12 mouse cellular contexts compared by ENCODE assay signal in genomic region chr7:63926492-63926891, GRCm38 (mm10). TPM values are rescaled to one million over a fixed set of nuclear protein-coding genes. Genes with fewer than 3 reads are reported as not detected.
DNase-seq lines count a peak whose midpoint lies in the region; ATAC-seq and TF ChIP-seq lines count a peak whose summit lies in the region.
"Had no signal": no experiment of that assay in that cellular context is flagged by ENCODE, and none has a peak within 500 bp of the region (broad histone marks: within the 10 kb centered on the region; RNA-seq: fewer than 3 reads in every experiment).

No protein-coding gene starts in this region.

- no peak overlapping the region for H3K4me3 ChIP-seq in intestine, embryonic 14.5 days (ENCODE audit: low read depth, low read length)
- H3K4me3 ChIP-seq in intestine, embryonic 16.5 days (ENCODE audit: low read length) = no peak overlapping the region
- H3K4me3 ChIP-seq in midbrain, embryonic 13.5 days (replicated peaks) = no peak overlapping the region
- no peak overlapping the region for H3K4me3 ChIP-seq in midbrain, embryonic 14.5 days (replicated peaks; ENCODE audit: low read depth, low read length)
- no peak overlapping the region for H3K4me3 ChIP-seq in cortical plate, adult 2 months (ENCODE audit: insufficient read depth, low read length)
- H3K4me3 ChIP-seq in stomach, embryonic 15.5 days (replicated peaks) = no peak overlapping the region
- H3K4me3 ChIP-seq: erythroblast, embryonic 14.5 days; liver, embryonic 15.5 days had no signal

- no peak for TF ChIP-seq CTCF in cortical plate, adult 2 months (IDR thresholded peaks at IDR 0.05; ENCODE audit: extremely low read depth, insufficient read depth, low read length)

- H3K27me3 ChIP-seq in intestine, embryonic 14.5 days (replicated peaks; ENCODE audit: control insufficient read depth, insufficient read depth, low read length) = no peaks in the 10 kb centered on the region
- H3K27me3 ChIP-seq in intestine, embryonic 16.5 days (replicated peaks; ENCODE audit: control insufficient read depth, insufficient read depth, low read length) = no peaks in the 10 kb centered on the region
- H3K27me3 ChIP-seq in midbrain, embryonic 13.5 days = no peaks in the 10 kb centered on the region
- H3K27me3 ChIP-seq in midbrain, embryonic 14.5 days (ENCODE audit: control insufficient read depth, insufficient read depth, low read length) = no peaks in the 10 kb centered on the region
- no peaks in the 10 kb centered on the region for H3K27me3 ChIP-seq in stomach, embryonic 15.5 days (replicated peaks)
- H3K27me3 ChIP-seq: liver, embryonic 15.5 days had no signal

- DNase-seq in intestine, embryonic 14.5 days (ENCODE audit: low spot score) = no peak
- DNase-seq in midbrain, embryonic 14.5 days = no peak
- DNase-seq: adrenal gland, postnatal 25 days; gastrocnemius, postnatal 36 days had no signal

- no peaks in the 10 kb centered on the region for H3K36me3 ChIP-seq in intestine, embryonic 14.5 days (ENCODE audit: control insufficient read depth, insufficient read depth, low read length)
- no peaks in the 10 kb centered on the region for H3K36me3 ChIP-seq in intestine, embryonic 16.5 days (ENCODE audit: control insufficient read depth, insufficient read depth, low read length)
- H3K36me3 ChIP-seq in midbrain, embryonic 13.5 days = no peaks in the 10 kb centered on the region
- no peaks in the 10 kb centered on the region for H3K36me3 ChIP-seq in midbrain, embryonic 14.5 days (ENCODE audit: control insufficient read depth, insufficient read depth, low read length)
- no peaks in the 10 kb centered on the region for H3K36me3 ChIP-seq in stomach, embryonic 15.5 days

- no peak overlapping the region for H3K9ac ChIP-seq in intestine, embryonic 14.5 days (ENCODE audit: low read length)
- no peak overlapping the region for H3K9ac ChIP-seq in intestine, embryonic 16.5 days (ENCODE audit: low read depth, low read length)
- no peak overlapping the region for H3K9ac ChIP-seq in midbrain, embryonic 13.5 days (replicated peaks)
- H3K9ac ChIP-seq in midbrain, embryonic 14.5 days (replicated peaks; ENCODE audit: low read length) = no peak overlapping the region
- H3K9ac ChIP-seq in stomach, embryonic 15.5 days = no peak overlapping the region
- H3K9ac ChIP-seq: liver, embryonic 15.5 days had no signal

- no peak for ATAC-seq in intestine, embryonic 14.5 days (replicated peaks; ENCODE audit: low FRiP score, low TSS enrichment, low read depth)
- no peak for ATAC-seq in intestine, embryonic 16.5 days
- ATAC-seq in midbrain, embryonic 13.5 days = no peak
- ATAC-seq in midbrain, embryonic 14.5 days (ENCODE audit: low FRiP score, low TSS enrichment) = no peak
- ATAC-seq in stomach, embryonic 15.5 days (ENCODE audit: insufficient read depth, low FRiP score, low read depth) = no peak
- ATAC-seq in activated CD4-positive, CD25-positive, alpha-beta regulatory T cell, adult 4 months = no peak

- no peaks in the 10 kb centered on the region for H3K9me3 ChIP-seq in intestine, embryonic 14.5 days (ENCODE audit: control insufficient read depth, low read length)
- peaks cover 2% of the 10 kb centered on the region; the same call in 1 of the 2 replicates for H3K9me3 ChIP-seq in intestine, embryonic 16.5 days (ENCODE audit: control insufficient read depth, low read length)
- H3K9me3 ChIP-seq in midbrain, embryonic 13.5 days = no peaks in the 10 kb centered on the region
- no peaks in the 10 kb centered on the region for H3K9me3 ChIP-seq in midbrain, embryonic 14.5 days (ENCODE audit: control insufficient read depth, low read length)
- H3K9me3 ChIP-seq in stomach, embryonic 15.5 days = no peaks in the 10 kb centered on the region
- H3K9me3 ChIP-seq: liver, embryonic 15.5 days had no signal

- no peak for TF ChIP-seq POLR2A in cortical plate, adult 2 months (IDR thresholded peaks at IDR 0.05; ENCODE audit: extremely low read depth, insufficient read depth, low read length)

- H3K4me1 ChIP-seq in intestine, embryonic 14.5 days (replicated peaks; ENCODE audit: control insufficient read depth, insufficient read depth, low read length) = peaks cover 25% of the 10 kb centered on the region
- peaks cover 38% of the 10 kb centered on the region for H3K4me1 ChIP-seq in intestine, embryonic 16.5 days (ENCODE audit: control insufficient read depth, insufficient read depth, low read length)
- peaks cover 47% of the 10 kb centered on the region for H3K4me1 ChIP-seq in midbrain, embryonic 13.5 days (replicated peaks)
- H3K4me1 ChIP-seq in midbrain, embryonic 14.5 days (ENCODE audit: control insufficient read depth, insufficient read depth, low read length) = peaks cover 14% of the 10 kb centered on the region
- H3K4me1 ChIP-seq in cortical plate, adult 2 months (ENCODE audit: control insufficient read depth, insufficient read depth, low read length) = peaks cover 26% of the 10 kb centered on the region
- peaks cover 25% of the 10 kb centered on the region for H3K4me1 ChIP-seq in stomach, embryonic 15.5 days

- H3K27ac ChIP-seq in intestine, embryonic 14.5 days (ENCODE audit: low read depth) = 0 out of 2 replicates have a peak overlapping the region, but pooled peaks have one; percentile 4
- no peak overlapping the region for H3K27ac ChIP-seq in intestine, embryonic 16.5 days (ENCODE audit: low read length)
- peak overlapping the region; percentile 25; the same call in 1 of the 2 replicates for H3K27ac ChIP-seq in midbrain, embryonic 13.5 days
- no peak overlapping the region for H3K27ac ChIP-seq in midbrain, embryonic 14.5 days (replicated peaks; ENCODE audit: low read depth, low read length)
- peak overlapping the region; percentile 27 for H3K27ac ChIP-seq in cortical plate, adult 2 months (ENCODE audit: insufficient read depth, low read length)
- peak overlapping the region; percentile 33; the same call in 1 of the 2 replicates for H3K27ac ChIP-seq in stomach, embryonic 15.5 days
- H3K27ac ChIP-seq: liver, embryonic 15.5 days had no signal

- WGBS in intestine, embryonic 14.5 days = 73% methylated on average over 3 of the region's 3 CpGs
- 76% methylated on average over 3 of the region's 3 CpGs for WGBS in intestine, embryonic 16.5 days
- WGBS in midbrain, embryonic 13.5 days = 79% methylated on average over 3 of the region's 3 CpGs
- 81% methylated on average over 3 of the region's 3 CpGs for WGBS in midbrain, embryonic 14.5 days
- 72% methylated on average over 3 of the region's 3 CpGs for WGBS in stomach, embryonic 15.5 days

- no peak overlapping the region for H3K4me2 ChIP-seq in intestine, embryonic 14.5 days (ENCODE audit: low read length)
- no peak overlapping the region for H3K4me2 ChIP-seq in intestine, embryonic 16.5 days (ENCODE audit: low read depth, low read length)
- H3K4me2 ChIP-seq in midbrain, embryonic 13.5 days (replicated peaks) = no peak overlapping the region
- no peak overlapping the region for H3K4me2 ChIP-seq in midbrain, embryonic 14.5 days (ENCODE audit: low read length)
- no peak overlapping the region for H3K4me2 ChIP-seq in stomach, embryonic 15.5 days
- H3K4me2 ChIP-seq: liver, embryonic 15.5 days had no signal

RNA-seq across cellular contexts. Expression of gene E030018B13Rik, which starts 9.8 kb away (rescaled TPM):
- polyA plus RNA-seq in intestine, embryonic 14.5 days (2014; fragmentation: Nextera tagmentation; extraction: Ambion mirVana) = 0.30 TPM in 1 of 2 replicates, not detected in the other
- not detected in 2 replicates for polyA plus RNA-seq in intestine, embryonic 16.5 days (2015; fragmentation: Nextera tagmentation; extraction: Ambion mirVana)
- polyA plus RNA-seq in midbrain, embryonic 13.5 days (2015; fragmentation: Nextera tagmentation; extraction: Ambion mirVana) = 0.22 and 0.27 TPM in 2 replicates
- polyA plus RNA-seq in midbrain, embryonic 14.5 days (2014; fragmentation: Nextera tagmentation; extraction: Ambion mirVana) = not detected in 2 replicates
- polyA plus RNA-seq in cortical plate, adult 2 months (2012; rRNA removed) = not detected in 2 replicates
- 0.17 TPM in 1 of 2 replicates, not detected in the other for polyA plus RNA-seq in stomach, embryonic 15.5 days (2015; fragmentation: Nextera tagmentation; extraction: Ambion mirVana)
- polyA plus RNA-seq in activated CD4-positive, CD25-positive, alpha-beta regulatory T cell, adult 4 months (2017; shearing (Covaris generic)) = under 1 TPM in 1 of 2 experiments, not detected in 1; 0.56 TPM
- polyA plus RNA-seq: erythroblast, embryonic 14.5 days; kidney, postnatal 0 days; liver, embryonic 15.5 days had no signal

RNA-seq across cellular contexts. Expression of gene Klf13, which starts 12.2 kb away (rescaled TPM):
- polyA plus RNA-seq in intestine, embryonic 14.5 days (2014; fragmentation: Nextera tagmentation; extraction: Ambion mirVana) = 30.7 and 32.1 TPM in 2 replicates
- 23.1 and 23.3 TPM in 2 replicates for polyA plus RNA-seq in intestine, embryonic 16.5 days (2015; fragmentation: Nextera tagmentation; extraction: Ambion mirVana)
- polyA plus RNA-seq in midbrain, embryonic 13.5 days (2015; fragmentation: Nextera tagmentation; extraction: Ambion mirVana) = 24.4 and 24.7 TPM in 2 replicates
- 20.5 and 24.9 TPM in 2 replicates for polyA plus RNA-seq in midbrain, embryonic 14.5 days (2014; fragmentation: Nextera tagmentation; extraction: Ambion mirVana)
- 59.6 and 64.2 TPM in 2 replicates for polyA plus RNA-seq in cortical plate, adult 2 months (2012; rRNA removed)
- 31.0 and 32.3 TPM in 2 replicates for polyA plus RNA-seq in stomach, embryonic 15.5 days (2015; fragmentation: Nextera tagmentation; extraction: Ambion mirVana)
- 100 to 1,000 TPM; 153 to 178 TPM for polyA plus RNA-seq in activated CD4-positive, CD25-positive, alpha-beta regulatory T cell, adult 4 months (2017; shearing (Covaris generic))

Comparison
In these comparisons a context has a peak if more than half of its experiments do, and no peak if none do; other contexts are left out.
1. H3K27ac ChIP-seq: peak in intestine, embryonic 14.5 days (single experiment), midbrain, embryonic 13.5 days (single experiment), cortical plate, adult 2 months (single experiment) and stomach, embryonic 15.5 days (single experiment); none in intestine, embryonic 16.5 days (single experiment) and midbrain, embryonic 14.5 days (single experiment).